Mouse (Mus musculus): ENCODE measurements around the gene Mgrn1.

DNA sequence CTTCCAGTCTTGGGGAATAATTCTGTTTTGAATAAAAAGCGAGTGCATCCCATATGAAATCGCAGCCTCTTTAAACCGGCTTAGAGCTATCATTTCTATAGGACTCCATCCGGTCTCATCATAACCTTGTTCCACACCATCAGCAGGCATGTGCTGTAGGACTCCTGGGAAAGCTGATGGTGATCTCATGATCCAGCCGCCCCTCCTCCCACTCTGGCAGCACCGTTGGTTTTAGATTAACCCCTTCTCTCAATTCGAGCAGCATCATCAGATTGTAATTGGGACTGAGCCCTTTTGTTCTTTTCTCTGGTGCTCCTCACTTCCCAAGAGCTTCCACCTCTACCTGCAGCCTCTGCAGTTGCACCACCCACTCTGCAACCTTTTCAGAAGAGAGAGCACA is 15.1 kb downstream of the Mgrn1 start:
- TF ChIP-seq CTCF (IDR thresholded peaks at IDR 0.05 in 2 of 3, conservative IDR thresholded peaks at IDR 0.05 in 1 of 3; ENCODE audit: control insufficient read depth in 1 of 3, insufficient read depth in 1 of 3, low read depth in 2 of 3, low read length in 3 of 3, poor library complexity in 1 of 3, severe bottlenecking in 1 of 3) (no peak), GABPA (IDR thresholded peaks at IDR 0.05; ENCODE audit: low read depth, low read length) (no peak), POLR2A (IDR thresholded peaks at IDR 0.05; ENCODE audit: control insufficient read depth in 1 of 2, insufficient read depth in 1 of 2, low read depth in 1 of 2, low read length in 2 of 2, poor library complexity in 1 of 2) (no peak), GATA1 (IDR thresholded peaks at IDR 0.05; ENCODE audit: low read depth, low read length) (no peak), CHD2 (IDR thresholded peaks at IDR 0.05; ENCODE audit: low read length) (no peak), EP300 (IDR thresholded peaks at IDR 0.05; ENCODE audit: low read depth in 1 of 2, low read length in 2 of 2) (no peak), HCFC1 (IDR thresholded peaks at IDR 0.05; ENCODE audit: low read depth, low read length) (no peak), ZMIZ1 (IDR thresholded peaks at IDR 0.05; ENCODE audit: low read depth, low read length) (no peak)
